Mouse (Mus musculus) left cerebral cortex, adult 8-10 months (tissue): ENCODE measurements around the gene Islr. TPM values are rescaled to one million over a fixed set of nuclear protein-coding genes. Genes with fewer than 3 reads are reported as not detected.
A peak's percentile ranks its signal among the peaks of the same experiment; 100 is the strongest.
"Not testable (repeated sequence)": the region's sequence is repeated elsewhere in the genome, so short reads cannot be mapped to it uniquely, and the experiment has no call there.

Experiments used
- DNase-seq, 2 experiments: peaks; one replicate each; pipeline ENCODE4 v3.0.0; 2022; ENCODE audit warnings: low spot score in 2 of 2
- total RNA-seq, 4 experiments: library from RNA; stranded (reverse); gene quantifications; 2 replicates each; pipeline ENCODE4 v1.2.4; 2022

Islr gene
- total RNA-seq: 10 to 100 TPM; 14.8 to 23.4 (median 18.9) TPM

DNA sequence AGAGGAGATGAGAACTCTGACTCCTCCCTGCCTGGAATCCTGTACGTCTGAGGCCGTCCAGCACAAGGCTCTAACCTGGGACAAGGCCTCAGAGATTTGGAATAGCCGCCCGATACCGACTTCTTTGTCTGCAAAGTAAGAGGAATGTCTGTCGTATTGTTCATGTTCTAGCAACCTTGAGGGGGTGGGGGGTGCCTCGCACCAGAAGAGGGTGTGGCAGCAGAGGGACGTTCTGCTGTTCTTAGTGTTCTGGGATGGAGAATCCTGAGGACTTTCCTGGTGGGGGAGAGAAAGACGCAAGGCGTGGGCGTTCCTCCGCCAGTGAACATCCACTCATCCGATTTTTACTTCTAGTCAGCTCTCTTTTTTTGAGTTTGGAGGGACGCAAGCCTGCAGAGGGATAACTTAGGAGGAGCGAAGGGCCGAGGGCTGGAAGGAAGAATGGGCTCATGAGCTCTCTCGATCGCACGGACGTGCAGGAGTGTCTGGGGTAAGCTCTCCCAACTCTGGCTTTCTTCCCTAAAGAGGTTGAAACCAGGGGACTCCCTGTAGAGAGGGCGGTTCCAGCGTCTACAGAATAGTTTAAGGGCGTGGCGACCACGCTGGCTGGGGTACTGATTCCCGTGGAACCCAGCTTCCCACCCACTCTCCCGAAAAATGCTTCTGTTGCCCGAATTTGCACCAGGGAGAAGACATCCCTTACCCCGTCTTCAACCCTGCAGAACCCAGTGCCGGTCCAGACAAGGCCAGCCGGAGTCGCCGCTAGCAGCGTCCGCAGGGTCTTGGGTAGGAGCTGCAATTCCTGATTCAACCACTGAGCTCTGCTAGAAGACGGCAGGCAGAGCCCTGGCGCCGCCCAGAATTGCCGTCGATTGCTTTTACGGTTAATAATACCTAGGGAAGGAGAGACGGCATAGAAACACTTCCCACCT, at the start of gene Islr, which contains the start of gene Islr2:
Islr (minus strand) TSS at position 791 of the 932 bp plus-strand sequence.
Islr2 (minus strand) TSS at position 804 of the 932 bp plus-strand sequence.
- DNase-seq: peak in 1 of 2 experiments; percentile 44

DNA sequence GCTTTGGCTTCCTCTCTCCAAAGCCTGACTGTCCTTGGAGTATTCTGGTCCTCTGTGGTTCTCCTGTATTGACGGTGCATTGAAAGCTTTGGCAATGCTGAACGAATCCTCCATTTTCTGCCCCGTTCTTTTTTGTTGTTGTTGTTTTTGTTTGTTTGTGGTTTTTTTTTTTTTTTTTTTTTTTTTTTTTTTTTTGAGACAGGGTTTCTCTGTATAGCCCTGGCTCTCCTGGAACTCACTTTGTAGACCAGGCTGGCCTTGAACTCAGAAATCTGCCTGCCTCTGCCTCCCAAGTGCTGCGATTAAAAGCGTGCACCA, 49.7 kb upstream of the Islr start:
- DNase-seq: not testable (repeated sequence)

DNA sequence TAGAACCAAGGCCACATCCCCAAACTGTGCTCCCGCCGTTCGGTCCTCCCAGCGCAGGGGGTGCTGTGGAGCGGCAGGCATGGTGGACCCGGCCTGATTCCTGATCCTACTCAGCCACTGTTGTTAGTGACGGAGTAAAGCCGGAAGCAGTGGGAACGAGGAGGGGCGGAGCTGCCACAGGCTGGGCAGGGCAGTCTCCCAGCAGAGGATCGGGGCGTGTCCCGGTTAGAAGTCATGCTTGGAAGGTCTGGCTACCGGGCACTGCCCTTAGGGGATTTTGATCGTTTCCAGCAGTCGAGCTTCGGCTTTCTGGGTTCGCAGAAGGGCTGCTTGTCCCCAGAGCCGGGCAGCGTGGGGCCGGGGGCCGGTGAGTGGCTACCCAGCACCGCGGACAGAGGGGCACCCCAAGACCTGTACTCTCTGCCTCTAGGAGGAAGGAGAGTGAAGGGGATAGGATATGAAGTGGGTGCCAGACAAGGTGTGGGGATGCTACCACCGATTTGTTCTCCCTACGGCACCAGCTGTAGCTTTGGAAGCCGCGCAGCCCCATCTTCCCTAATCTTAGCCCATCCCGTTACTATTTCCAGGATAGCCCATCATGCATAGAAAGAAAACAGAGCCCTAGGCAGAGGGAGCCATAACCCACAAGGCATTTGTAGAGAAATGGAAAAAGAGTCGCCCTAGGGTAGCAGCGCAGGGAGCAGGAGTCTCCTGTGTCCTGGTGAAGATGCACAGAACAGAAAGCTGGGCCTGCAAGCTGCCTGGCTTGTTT, 49.1 kb upstream of the Islr start, which contains the start of gene Stoml1:
Stoml1 (plus strand) TSS at position 132 of the 772 bp plus-strand sequence.
- peak; percentile 88 to 89 for DNase-seq

DNA sequence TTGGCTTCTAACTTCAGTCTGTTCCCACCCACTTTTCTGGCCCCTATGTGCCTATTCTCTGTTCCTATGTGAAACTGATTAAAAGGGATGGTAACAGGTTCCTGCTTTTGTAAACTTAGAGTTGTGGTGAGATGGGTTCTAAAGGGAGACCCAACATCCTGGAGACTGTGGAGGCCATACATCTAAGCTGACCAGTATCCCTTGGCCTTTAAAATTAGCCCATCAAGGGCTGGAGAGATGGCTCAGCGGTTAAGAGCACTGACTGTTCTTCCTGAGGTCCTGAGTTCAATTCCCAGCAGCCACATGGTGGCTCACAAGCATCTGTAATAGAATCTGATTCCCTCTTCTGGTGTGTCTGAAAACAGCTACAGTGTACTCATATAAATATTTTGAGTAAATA, 46.6 kb upstream of the Islr start:
- not testable (repeated sequence) for DNase-seq

DNA sequence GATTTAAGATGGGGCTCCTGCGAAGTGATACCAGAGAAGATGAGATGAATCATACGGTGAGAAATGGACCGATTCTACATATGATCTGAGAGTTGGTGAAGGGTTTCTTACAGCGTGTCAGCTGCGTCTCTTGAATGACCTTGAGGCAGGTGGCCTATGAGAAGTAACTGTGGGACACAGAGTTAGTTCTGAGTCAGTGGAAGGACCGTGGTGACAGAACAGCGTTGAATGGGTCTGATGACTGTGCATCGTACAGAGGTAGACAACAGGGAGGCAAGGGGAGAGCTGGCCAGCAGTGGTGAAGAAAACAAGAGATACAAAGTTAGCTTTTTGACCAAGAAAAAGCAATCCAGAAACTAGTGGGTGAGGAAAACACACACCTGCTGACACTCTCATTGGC, 46.2 kb upstream of the Islr start:
- DNase-seq: no peak

DNA sequence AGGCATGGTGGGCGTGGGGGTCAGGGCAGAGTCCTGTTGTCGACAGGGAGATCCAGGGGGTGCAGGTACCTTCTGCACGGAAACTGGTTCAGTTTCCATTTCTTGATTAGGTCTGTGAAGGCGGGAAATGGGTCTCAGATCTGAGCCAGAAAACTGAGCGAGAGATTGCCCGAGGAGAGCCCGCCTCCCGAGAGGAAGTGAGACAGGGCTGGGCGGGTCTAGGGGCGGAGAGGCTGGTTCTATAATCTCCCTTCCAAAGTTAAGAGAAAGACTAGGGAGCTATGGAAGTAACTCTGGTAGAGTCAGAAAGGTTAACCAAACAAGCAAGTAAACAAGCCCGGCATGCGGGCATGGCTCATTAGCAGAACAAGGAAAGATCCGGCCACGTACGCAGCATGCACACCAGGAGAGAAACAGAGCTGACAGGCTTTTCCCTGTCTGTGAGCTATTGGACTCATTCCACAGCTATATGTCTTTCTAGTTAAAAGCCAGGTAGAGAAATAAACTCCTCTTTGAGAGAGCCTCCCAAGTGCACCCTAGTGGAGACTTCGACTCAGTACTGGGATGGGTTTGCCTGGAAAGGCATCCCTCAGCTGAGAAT, 45.6 kb upstream of the Islr start, which contains the start of gene Pml:
Pml (minus strand) TSS at position 195 of the 601 bp plus-strand sequence.
- DNase-seq: peak in 1 of 2 experiments; percentile 47

DNA sequence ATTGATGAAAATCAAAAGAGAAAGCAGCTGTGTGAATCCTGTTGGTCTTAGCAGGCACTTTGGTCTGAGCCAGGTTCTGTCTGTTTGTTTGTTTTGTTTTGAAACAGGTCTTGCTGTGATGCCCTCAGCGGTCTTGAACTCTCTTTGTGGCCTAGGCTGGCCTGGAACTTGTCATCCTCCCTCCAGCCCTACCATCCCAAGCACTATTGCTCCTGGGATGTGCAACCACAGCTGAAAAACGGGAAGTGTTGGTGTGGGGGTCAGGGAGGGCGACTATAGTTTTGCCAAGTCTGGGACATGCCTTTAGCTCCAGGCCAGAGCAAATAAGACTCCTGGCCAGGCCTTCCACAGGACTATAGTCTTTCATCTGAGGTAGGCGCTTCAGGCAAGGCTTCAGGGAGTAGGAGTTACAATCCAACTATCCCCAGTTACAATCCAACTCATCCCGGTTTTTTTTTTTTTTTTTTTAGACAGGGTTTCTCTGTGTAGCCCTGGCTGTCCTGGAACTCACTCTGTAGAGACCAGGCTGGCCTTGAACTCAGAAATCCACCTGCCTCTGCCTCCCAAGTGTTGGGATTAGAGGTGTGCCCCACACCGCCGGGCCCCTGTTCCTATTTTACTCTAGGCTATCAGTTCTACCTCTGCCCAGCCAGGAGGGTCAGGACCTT, 44.8 kb upstream of the Islr start:
- no peak for DNase-seq

DNA sequence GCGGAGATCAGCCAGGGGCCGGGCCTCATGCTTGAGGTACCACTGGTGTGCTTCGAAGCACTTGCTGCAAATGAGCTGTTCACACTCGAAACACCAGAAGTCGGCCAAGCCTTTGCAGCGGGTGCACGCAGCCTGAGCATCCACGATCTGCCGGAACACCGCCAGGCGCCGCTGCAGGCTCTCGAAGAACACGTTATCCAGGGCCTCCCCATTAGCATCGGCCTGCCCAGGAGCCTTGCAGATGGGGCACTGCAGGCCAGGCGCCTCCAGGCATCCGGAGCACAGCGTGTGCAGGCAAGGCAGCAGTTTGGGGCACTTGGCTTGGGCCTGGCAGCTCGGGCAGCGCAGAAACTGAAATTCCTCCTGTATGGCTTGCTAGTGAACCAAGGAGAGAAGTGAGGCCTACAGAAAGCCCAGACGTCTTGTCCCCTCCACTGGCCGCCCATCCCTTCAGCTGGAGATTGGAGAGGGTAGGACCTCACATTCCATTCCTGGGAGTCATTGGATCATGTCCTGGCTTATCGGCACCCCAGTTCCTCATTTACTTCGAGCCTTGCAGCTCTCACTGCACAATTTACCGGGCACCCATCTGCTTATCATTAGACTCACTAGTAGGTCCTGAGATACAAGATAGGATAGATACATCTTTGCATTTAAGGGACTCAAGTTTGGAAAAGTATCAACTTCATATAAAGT, 43.1 kb upstream of the Islr start:
- DNase-seq: peak; percentile 66 to 69

DNA sequence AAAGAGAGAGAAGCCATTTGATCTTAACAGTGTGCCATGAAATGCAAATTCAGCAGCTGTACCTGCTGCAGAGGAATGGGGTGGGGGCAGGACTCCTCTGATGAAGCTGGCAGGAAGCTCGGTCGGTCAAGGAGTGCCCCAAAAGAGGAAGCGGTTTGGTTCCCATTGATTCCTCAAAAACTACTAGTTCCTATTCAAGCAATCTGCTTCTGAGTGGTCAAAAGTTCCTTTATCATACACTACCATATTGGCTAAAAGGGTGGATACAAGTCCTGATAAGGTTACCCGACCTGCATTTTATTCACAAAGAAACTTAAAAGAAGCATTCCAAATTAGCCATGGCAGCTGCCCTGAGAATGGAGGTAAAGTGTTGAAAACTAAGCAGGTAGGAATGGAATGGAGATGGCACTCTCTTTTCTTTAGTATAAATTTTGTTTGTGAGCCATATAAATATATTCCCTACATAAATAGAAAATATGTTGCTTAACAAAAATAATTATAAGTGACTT, 42.0 kb upstream of the Islr start:
- DNase-seq: no peak

DNA sequence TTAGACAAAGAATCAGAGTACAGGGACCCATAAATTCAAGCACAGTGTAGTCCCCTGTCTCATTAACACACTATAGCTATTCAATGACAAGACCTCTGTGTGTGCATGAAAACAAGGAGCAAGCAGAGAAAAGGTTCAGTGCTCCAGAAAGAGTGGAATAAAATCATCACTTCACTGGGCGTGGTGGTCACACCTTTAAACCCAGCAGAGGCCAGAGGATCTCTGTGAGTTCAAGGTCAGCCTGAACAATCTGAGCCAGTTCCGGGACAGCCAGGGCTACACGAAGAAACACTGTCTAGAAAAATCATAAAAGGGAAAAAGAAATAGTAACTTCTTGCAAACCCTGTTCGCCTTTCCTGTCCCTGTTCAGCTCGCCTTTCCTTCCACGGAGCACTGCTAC, 39.6 kb upstream of the Islr start:
- DNase-seq: no peak

DNA sequence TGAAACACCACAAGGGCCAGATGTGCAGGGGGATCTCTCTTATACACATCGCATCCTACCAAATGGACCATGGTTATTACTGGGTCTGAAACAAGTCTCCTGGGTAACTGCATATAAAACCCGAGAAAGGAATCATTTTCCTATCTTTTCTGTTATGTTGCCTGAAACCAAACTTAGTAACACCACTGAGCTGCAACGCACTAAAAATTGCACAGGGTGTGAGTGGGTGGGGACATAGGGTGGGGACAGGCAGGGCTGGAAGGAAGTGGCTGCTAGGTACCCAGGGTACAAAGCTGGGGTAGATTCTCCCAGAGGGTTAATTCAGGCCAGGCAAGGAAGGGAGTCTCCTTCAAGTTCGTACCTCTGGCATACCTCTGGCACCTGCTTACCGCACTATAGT, 38.6 kb upstream of the Islr start:
- DNase-seq: no peak

DNA sequence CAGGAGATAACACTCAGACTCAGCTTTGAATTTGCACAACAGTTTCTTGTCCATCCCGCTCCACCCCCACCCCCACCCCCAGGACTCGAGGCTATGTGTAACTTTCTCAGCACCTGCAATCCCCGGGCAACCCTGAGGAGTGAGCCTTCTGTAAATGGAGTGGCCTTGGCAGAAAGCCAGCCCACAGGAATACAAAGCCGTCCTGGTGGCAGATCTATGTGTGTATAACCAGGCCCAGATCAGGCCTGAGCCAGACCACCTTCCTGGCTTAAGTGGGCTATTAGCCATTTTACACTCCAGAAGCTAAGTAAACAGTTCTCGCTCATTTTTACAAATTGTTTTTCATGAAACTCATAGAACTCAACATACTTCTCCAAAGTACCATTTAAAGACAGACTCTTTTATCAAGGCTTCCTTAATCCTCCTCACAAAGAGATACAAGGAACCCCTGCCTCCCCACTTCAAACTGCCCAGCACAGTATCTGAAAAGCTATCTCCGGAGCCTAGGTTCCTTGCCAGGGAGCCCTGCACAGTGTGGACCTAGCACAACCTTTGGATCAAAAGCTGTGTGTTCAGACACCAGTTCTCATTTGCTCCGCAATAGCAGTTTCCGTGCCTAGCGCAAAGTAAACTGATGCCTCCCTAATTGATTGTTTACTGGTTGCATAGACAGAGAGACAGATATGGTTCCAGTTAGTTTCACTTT, 37.8 kb upstream of the Islr start:
- DNase-seq: no peak

DNA sequence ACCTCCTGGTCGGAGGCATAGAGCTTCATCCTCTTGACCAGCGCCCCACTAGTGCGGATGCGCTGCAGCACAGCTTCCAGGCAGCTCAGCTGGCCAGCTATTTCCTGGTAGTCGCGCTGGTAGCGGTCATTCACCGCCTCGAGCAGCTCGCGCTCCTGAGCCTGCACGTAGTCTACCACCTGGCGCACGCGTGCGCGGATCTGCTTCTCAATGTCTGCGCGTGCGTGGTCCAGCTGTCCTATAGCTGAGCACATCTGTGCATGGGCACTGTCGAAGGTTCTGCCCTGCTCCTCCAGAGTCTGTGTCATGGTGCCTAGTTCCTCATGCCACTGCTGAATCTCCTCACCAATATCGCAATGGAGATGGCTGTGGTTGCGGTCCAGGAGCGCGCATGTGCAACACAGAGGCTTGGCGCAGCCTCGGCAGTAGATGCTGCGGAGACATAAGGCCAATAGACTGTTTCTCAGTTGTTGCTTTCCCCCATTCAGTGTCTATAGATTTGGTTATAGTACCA, 30.5 kb upstream of the Islr start:
- no peak for DNase-seq

DNA sequence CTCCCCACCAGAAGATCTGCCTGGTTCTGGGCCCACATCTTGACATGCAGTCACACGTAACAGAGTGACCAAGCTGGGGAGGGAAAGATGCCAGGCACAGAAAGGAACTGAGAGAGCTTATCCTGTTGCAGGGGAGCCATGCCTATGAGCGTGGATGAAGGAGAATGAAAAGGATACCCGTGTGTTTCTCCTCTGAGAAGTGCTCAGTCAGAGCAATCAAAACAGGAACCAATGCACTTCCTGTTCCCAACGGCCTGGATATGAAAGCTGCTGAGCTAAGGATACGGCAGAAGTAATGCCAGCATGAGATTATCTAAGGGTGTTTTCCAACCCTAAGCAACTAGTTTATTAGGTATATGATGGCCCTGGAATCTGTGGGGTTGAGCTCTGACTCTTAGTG, 28.3 kb upstream of the Islr start:
- no peak for DNase-seq

DNA sequence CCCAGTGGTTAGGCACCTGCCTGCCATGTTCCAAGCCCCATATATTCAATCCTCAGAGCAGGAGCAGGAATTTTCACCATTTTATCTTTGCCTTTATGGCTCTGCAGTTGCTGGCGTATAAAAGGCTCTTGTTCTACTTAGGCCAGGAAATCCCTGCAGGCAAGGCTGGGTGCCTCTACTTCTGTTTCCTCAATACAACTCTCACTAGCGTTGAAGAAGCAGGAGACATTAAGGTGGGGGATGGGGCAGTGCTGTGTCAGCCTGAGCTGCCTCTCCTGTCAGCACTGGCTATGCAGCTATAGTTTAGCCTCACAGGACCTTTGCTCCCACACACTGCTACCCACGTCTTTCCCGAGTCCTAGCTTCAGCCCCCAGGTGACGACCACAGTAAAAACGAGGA, 27.6 kb upstream of the Islr start:
- DNase-seq: no peak

DNA sequence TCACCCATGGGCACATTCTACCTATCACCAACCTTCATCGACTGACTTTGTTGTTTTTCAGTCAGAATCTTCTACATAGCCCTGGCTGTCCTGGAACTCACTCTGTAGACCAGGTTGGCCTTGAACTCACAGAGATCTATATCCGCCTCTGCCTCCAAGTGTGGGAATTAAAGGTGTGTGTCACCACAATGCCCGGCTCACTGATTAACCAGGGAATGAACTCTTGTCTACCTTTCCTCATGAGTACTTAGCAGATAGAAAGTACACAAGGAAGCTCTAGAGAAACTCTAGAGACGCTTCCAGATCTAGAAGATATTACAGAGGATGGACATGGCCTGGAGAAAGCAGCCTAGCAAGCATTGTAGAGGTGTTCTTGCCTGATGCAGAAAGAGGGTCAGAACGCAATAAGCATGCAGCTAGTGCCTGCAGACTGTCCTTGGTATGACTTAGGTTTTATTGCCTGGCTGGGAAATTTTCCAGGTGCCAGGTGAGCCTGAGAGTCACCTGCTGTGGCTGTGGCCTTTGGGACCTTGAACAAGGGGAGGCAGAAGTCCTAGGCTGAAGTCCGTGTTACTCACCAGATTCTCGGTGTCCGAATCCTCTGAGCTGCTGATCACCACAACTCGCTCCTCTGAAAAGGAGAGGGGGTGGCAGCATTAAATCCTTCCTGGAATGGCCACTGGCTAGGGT, 24.8 kb upstream of the Islr start:
- no peak for DNase-seq

DNA sequence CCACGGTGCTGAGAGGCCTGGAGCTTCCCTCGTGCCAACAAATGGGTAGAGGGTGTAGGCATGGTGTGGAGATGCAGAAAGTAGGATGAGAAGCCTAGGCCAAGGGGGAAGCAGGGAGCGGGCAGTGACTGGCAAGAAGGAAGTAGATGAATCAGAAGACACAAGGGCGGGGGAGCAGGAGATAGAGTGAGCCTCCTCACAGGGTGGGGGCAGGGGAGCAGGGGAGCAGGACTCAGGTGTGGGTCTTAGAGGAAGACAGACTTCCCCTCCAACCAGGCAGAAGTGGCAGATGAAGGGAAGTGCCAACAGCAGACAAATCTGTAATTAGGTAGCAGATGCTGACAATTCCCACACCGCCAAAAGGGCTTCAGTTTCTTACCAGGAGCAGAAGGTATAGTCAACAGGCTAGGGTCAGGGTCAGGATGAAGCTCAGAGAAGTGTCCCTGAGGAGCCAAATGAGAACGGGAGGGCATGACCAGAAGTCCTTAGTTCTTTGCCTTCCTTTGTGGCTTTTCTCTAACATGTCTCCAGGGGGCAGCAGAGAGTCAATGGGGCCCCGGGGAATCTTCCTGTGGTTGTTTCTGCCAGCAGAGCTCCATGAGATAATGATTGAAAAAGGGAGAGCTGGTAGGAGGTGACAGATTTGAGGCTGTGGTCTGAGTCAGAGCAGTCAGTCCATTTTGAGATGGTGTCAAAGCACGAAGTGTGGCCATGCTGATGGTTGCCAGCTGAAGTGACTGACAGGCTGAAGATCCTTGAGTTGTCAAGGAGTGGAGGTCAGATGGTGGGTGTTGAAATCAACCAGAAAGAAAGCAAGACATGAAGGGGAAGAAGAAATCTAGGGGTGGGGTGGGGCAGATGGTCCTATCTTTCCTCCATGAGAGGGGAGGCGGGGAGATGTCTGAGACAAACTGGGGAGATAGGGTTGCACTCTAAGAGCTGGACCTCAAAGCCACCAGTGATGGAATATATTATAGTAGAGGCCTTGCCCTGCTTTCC, 22.1 kb upstream of the Islr start:
- DNase-seq: no peak

DNA sequence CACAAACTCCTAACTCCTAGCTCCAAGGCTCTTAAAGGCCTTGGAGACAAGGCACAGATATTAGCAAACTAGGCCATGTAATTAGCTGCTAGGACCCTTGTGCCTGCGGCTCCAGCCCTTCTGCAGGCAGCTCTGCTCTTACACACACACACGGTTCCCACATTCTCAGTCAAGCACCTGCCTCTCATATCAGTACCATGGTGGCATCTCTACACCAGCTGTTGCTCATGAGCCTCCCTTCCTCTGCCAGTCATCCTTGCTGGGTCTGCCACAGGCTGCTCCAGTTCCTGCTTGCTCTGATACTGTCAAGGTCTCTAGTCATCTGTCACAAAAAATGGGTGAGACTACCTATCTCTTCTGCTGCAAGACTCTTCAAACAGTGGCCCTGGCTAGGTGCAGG, 20.2 kb upstream of the Islr start:
- no peak for DNase-seq
